Mouse (Mus musculus): ENCODE results near the gene Fat1. TPM values are rescaled to one million over a fixed set of nuclear protein-coding genes. Genes with fewer than 3 reads are reported as not detected.
A peak's percentile ranks its signal among the peaks of the same experiment; 100 is the strongest.

Fat1 gene
- polyA plus RNA-seq, 1 experiment from 2014 or later, result 21.3 TPM

- no peak for ATAC-seq (replicated peaks; ENCODE audit: low FRiP score)
- Histone ChIP-seq H3K36me3 (peaks cover 18% of the 10 kb centered on the region; the same call in 1 of the 2 replicates), H3K4me2 (no peak overlapping the region), H3K27ac (no peak overlapping the region), H3K9ac (no peak overlapping the region), H3K9me3 (replicated peaks) (no peaks in the 10 kb centered on the region), H3K27me3 (no peaks in the 10 kb centered on the region), H3K4me1 (peaks cover 13% of the 10 kb centered on the region; the same call in 1 of the 2 replicates), H3K4me3 (replicated peaks) (no peak overlapping the region)
- WGBS, result 94% methylated on average over 8 of the region's 8 CpGs
Observed at GRCm38 (mm10) chr8:44967521-44968039, 32.3 kb downstream of the Fat1 start.

- no peaks in the 10 kb centered on the region for H3K9me3 ChIP-seq (replicated peaks)
- H3K36me3 ChIP-seq, result peaks cover 7% of the 10 kb centered on the region; the same call in 1 of the 2 replicates
- H3K9ac ChIP-seq, result no peak overlapping the region
- WGBS, result 50% methylated on average over 12 of the region's 12 CpGs
- H3K4me3 ChIP-seq (replicated peaks), result no peak overlapping the region
- no peaks in the 10 kb centered on the region for H3K27me3 ChIP-seq
- no peak overlapping the region for H3K27ac ChIP-seq
- H3K4me1 ChIP-seq, result peaks cover 27% of the 10 kb centered on the region
- no peak overlapping the region for H3K4me2 ChIP-seq
- ATAC-seq (replicated peaks; ENCODE audit: low FRiP score), result no peak
Observed at GRCm38 (mm10) chr8:44970093-44970492, 34.8 kb downstream of the Fat1 start.

GRCm38 (mm10) chr8:44971346-44971745, 36.1 kb downstream of the Fat1 start:
- no peak for ATAC-seq (replicated peaks; ENCODE audit: low FRiP score)
- WGBS, result 56% methylated on average over 6 of the region's 6 CpGs
- H3K4me1 ChIP-seq, result peaks cover 33% of the 10 kb centered on the region

GRCm38 (mm10) chr8:44971964-44972363, 36.7 kb downstream of the Fat1 start:
- Histone ChIP-seq H3K36me3 (no peaks in the 10 kb centered on the region), H3K27me3 (no peaks in the 10 kb centered on the region), H3K4me1 (peaks cover 33% of the 10 kb centered on the region), H3K4me2 (no peak overlapping the region), H3K27ac (no peak overlapping the region), H3K9ac (no peak overlapping the region), H3K9me3 (replicated peaks) (no peaks in the 10 kb centered on the region), H3K4me3 (replicated peaks) (no peak overlapping the region)
- WGBS, result 62% methylated on average over 5 of the region's 5 CpGs
- no peak for ATAC-seq (replicated peaks; ENCODE audit: low FRiP score)

More at GRCm38 (mm10) chr8:44971346-44971745, 36.1 kb downstream of the Fat1 start:
- H3K27ac ChIP-seq, result no peak overlapping the region
- H3K9me3 ChIP-seq (replicated peaks), result no peaks in the 10 kb centered on the region
- H3K4me2 ChIP-seq, result no peak overlapping the region
- no peak overlapping the region for H3K4me3 ChIP-seq (replicated peaks)
- H3K27me3 ChIP-seq, result no peaks in the 10 kb centered on the region
- H3K9ac ChIP-seq, result no peak overlapping the region
- 0 out of 2 replicates have a peak, but pooled peaks cover 2% of the 10 kb centered on the region for H3K36me3 ChIP-seq

GRCm38 (mm10) chr8:44975113-44975512, 39.9 kb downstream of the Fat1 start:
- Histone ChIP-seq H3K9ac (no peak overlapping the region), H3K27me3 (no peaks in the 10 kb centered on the region), H3K9me3 (replicated peaks) (no peaks in the 10 kb centered on the region), H3K27ac (peak overlapping the region; percentile 41), H3K4me1 (peaks cover 40% of the 10 kb centered on the region), H3K4me3 (replicated peaks) (no peak overlapping the region), H3K36me3 (no peaks in the 10 kb centered on the region), H3K4me2 (no peak overlapping the region)
- peak; percentile 65; the same call in 1 of the 2 replicates for ATAC-seq (replicated peaks; ENCODE audit: low FRiP score)
- 11% methylated on average over 9 of the region's 9 CpGs for WGBS

- Histone ChIP-seq H3K9me3 (replicated peaks) (no peaks in the 10 kb centered on the region), H3K4me2 (no peak overlapping the region), H3K9ac (no peak overlapping the region), H3K4me3 (replicated peaks) (no peak overlapping the region), H3K36me3 (no peaks in the 10 kb centered on the region), H3K4me1 (peaks cover 39% of the 10 kb centered on the region), H3K27ac (0 out of 2 replicates have a peak overlapping the region, but pooled peaks have one; percentile 41), H3K27me3 (no peaks in the 10 kb centered on the region)
- ATAC-seq (replicated peaks; ENCODE audit: low FRiP score), result no peak
- 73% methylated on average over 4 of the region's 4 CpGs for WGBS
Observed at GRCm38 (mm10) chr8:44975654-44976053, 40.4 kb downstream of the Fat1 start.

- Histone ChIP-seq H3K4me2 (no peak overlapping the region), H3K4me1 (peaks cover 35% of the 10 kb centered on the region), H3K9me3 (replicated peaks) (no peaks in the 10 kb centered on the region), H3K4me3 (replicated peaks) (no peak overlapping the region), H3K9ac (no peak overlapping the region), H3K27me3 (no peaks in the 10 kb centered on the region), H3K27ac (peak overlapping the region; percentile 27; the same call in 1 of the 2 replicates), H3K36me3 (no peaks in the 10 kb centered on the region; the same call in 1 of the 2 replicates)
- 77% methylated on average over 9 of the region's 9 CpGs for WGBS
- no peak for ATAC-seq (replicated peaks; ENCODE audit: low FRiP score)
Observed at GRCm38 (mm10) chr8:44978622-44979021, 43.4 kb downstream of the Fat1 start.

GRCm38 (mm10) chr8:44979245-44979644, 44.0 kb downstream of the Fat1 start:
- no peak overlapping the region for H3K4me2 ChIP-seq
- 40% methylated on average over 6 of the region's 6 CpGs for WGBS
- H3K27me3 ChIP-seq, result no peaks in the 10 kb centered on the region
- H3K9me3 ChIP-seq (replicated peaks), result no peaks in the 10 kb centered on the region
- no peak for ATAC-seq (replicated peaks; ENCODE audit: low FRiP score)
- peak overlapping the region; percentile 27; the same call in 1 of the 2 replicates for H3K27ac ChIP-seq
- peaks cover 30% of the 10 kb centered on the region for H3K4me1 ChIP-seq
- H3K36me3 ChIP-seq, result no peaks in the 10 kb centered on the region; the same call in 1 of the 2 replicates
- H3K9ac ChIP-seq, result no peak overlapping the region
- no peak overlapping the region for H3K4me3 ChIP-seq (replicated peaks)

- Histone ChIP-seq H3K9ac (no peak overlapping the region), H3K4me1 (peaks cover 22% of the 10 kb centered on the region)
Observed at GRCm38 (mm10) chr8:44980030-44980429, 44.8 kb downstream of the Fat1 start.

GRCm38 (mm10) chr8:44985326-44986288, 50.4 kb downstream of the Fat1 start:
- WGBS, result 42% methylated on average over 10 of the region's 10 CpGs
- Histone ChIP-seq H3K4me1 (peaks cover 13% of the 10 kb centered on the region), H3K4me2 (no peak overlapping the region), H3K4me3 (replicated peaks) (no peak overlapping the region), H3K27me3 (no peaks in the 10 kb centered on the region), H3K36me3 (peaks cover 16% of the 10 kb centered on the region), H3K9me3 (replicated peaks) (no peaks in the 10 kb centered on the region), H3K27ac (no peak overlapping the region), H3K9ac (no peak overlapping the region)
- no peak for ATAC-seq (replicated peaks; ENCODE audit: low FRiP score)

More at GRCm38 (mm10) chr8:44980030-44980429, 44.8 kb downstream of the Fat1 start:
- peak overlapping the region; percentile 56 for H3K27ac ChIP-seq
- no peaks in the 10 kb centered on the region; the same call in 1 of the 2 replicates for H3K36me3 ChIP-seq
- no peaks in the 10 kb centered on the region for H3K27me3 ChIP-seq
- no peak overlapping the region for H3K4me3 ChIP-seq (replicated peaks)
- 62% methylated on average over 12 of the region's 12 CpGs for WGBS
- no peaks in the 10 kb centered on the region for H3K9me3 ChIP-seq (replicated peaks)
- no peak overlapping the region for H3K4me2 ChIP-seq
- ATAC-seq (replicated peaks; ENCODE audit: low FRiP score), result peak; percentile 67

GRCm38 (mm10) chr8:44991700-44992487, 56.6 kb downstream of the Fat1 start:
- Histone ChIP-seq H3K4me2 (peak overlapping the region; percentile 22; the same call in 1 of the 2 replicates), H3K9me3 (replicated peaks) (no peaks in the 10 kb centered on the region), H3K36me3 (peaks cover 16% of the 10 kb centered on the region), H3K4me1 (peaks cover 52% of the 10 kb centered on the region), H3K9ac (no peak overlapping the region), H3K4me3 (replicated peaks) (no peak overlapping the region), H3K27ac (peak overlapping the region; percentile 59), H3K27me3 (0 out of 2 replicates have a peak, but pooled peaks cover 4% of the 10 kb centered on the region)
- 11% methylated on average over 21 of the region's 21 CpGs for WGBS
- ATAC-seq (replicated peaks; ENCODE audit: low FRiP score), result peak; percentile 76
